Mouse (Mus musculus) mesoderm, embryonic 11.5 days (tissue): ENCODE measurements at regions not wholly inside any gene's neighbourhood (a gene's known extent, or its start where the extent isn't known, plus 50 kb on each side); places are given as distances from the start of the nearest gene placed in this dataset.

Source experiments
- DNase-seq: peaks from one replicate; pipeline ENCODE4 v3.0.0-alpha.2; 2012; ENCODE audit warnings: low read depth, low spot score

DNA sequence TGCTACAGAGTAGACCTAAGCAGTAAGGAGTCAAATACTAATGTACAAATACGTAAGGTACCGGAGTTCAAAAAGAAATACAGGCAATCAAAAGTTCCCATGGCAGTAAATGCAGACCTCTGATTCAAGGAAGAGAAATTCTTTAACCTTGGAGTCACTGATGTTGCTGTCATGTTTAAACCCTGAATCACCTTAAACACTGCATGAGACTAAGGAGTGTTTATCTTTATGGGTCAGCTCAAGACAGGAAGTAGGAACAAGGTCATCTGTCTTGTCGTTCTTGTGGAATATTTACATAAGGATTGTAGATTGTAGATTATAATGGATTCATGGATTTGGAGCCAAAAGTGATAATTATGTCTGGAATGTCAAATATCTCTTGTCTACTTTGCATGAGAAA lies 1708.7 kb upstream of the Slc10a2 start:
- DNase-seq = peak; percentile 28

DNA sequence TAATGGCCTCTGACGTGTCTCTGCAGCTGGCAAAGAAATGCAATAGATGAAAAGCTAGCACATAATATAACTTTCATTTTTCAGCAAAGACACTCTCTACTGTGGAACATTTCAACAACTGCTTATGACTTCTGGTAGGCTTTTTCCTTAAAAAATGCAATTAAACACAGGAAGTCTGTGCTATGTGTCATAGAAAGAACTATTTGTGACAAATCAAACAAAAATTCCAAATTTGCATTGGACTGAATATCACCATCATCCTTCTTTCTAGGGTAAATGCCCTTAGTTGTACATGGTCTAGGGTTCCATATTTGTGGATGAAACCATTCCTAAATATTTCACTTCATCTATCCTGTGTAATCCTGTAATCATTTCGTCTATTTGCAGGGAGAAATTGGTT lies 1702.0 kb upstream of the Slc10a2 start:
- DNase-seq = no peak

DNA sequence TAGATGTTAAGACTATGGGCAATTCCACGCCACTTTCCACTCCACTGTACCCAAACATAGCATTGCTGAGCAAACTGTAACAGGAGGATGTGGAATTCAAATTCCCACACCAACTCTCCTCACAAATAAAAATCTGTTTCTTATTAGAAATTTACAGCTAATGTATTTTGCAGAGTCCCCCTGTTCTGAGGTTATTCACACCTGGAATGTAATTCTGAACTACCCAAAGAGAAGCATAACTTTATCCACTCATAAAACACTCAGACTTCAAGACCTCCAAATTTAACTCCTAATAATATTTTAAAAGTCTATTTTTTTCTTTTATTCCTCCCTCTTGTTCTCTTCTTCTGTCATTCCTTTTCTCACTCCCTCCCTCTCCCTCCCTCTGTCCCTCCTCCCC lies 1698.0 kb upstream of the Slc10a2 start:
- no peak for DNase-seq

DNA sequence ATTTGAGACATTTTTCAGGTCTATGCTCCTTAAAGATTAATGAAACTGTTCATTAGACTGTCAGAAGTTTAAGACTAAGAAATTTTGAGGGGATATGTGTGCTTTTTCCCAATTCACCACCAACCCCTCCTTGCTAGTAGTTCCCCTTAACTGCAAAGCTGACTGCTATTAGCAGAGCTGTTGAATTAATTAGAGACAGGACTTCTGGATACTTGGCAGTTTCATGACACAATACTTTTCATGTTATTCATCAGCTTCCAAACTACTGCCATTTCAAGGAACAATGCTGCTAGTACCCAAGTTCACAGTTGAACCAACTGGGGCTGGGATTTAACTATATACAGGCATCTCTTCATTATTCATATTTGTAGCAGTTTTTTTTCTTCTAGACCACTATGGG lies 1695.9 kb upstream of the Slc10a2 start:
- no peak for DNase-seq

DNA sequence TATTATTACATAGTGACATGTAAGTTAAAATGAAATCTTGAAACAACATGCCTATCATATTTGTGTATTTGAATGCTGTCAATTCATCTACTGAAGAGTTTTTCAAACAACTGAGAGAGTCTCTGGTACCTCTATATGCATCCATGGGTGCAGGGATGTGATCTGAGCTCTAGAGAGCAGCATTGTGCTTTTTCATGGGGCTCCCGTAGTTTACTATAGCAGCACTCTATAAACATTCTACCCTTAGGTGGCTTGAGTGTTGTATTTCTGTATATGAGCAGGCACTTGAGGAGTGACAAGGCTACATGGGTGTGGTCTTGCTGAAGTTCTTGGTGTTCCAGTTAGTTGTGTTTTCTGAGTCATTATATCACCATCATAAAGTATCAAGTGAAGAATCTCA lies 1683.9 kb upstream of the Slc10a2 start:
- DNase-seq = no peak

DNA sequence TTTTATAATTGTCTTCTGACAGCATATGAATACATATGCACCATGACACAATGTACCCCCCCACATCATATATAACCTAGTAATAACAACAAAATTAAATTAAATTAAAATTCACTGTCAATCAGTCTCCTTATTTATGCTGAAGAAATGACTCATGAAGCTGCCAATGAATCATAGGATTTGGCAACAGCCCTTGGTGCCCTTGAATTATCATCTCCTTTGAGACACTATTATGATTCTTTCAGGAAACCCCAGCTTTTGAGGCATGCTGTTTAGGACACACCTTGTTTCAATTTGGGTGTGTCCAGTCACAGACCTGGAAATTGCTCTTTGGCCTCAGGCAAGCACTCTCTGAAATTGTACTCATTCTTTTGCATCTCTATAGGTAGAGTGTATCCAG lies 1675.8 kb upstream of the Slc10a2 start:
- DNase-seq = no peak

DNA sequence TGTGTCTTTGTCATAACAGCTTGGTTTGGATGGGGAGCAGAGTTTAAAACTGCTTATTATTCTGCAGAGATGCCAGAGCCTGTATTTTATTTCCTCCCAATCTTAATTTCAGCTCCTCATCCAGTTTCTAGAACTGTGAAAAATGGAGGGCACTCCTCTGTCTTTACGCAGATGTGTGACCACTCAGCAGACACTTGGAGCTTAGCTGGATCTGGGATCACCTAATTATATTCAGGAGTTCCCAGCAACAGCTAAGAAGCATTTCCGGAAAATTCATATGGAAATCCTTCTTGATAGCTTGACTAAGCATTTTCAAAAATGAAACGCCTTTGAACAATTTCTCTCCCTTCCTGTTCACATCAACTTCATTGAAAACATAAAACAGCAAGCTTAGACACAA lies 1670.0 kb upstream of the Slc10a2 start:
- DNase-seq = no peak

DNA sequence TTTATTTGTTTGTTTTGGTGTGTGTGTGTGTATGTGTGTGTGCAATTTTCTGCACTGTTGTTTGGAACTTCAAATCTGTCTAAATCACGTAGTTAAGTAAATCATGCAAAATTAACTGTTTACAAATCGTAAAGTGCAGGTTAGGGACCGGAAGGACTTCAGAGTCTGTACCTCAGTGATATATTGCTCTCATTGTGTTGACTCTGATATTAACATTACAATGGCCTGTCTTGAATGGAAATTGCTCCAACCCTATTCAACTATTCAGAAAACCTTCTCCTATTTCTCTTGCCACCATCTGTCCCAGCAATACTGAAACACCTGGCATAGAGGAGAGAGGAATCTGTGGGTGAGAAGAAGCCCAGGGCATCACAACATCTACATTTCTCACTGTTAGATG lies 1624.4 kb upstream of the Slc10a2 start:
- DNase-seq = peak; percentile 26

DNA sequence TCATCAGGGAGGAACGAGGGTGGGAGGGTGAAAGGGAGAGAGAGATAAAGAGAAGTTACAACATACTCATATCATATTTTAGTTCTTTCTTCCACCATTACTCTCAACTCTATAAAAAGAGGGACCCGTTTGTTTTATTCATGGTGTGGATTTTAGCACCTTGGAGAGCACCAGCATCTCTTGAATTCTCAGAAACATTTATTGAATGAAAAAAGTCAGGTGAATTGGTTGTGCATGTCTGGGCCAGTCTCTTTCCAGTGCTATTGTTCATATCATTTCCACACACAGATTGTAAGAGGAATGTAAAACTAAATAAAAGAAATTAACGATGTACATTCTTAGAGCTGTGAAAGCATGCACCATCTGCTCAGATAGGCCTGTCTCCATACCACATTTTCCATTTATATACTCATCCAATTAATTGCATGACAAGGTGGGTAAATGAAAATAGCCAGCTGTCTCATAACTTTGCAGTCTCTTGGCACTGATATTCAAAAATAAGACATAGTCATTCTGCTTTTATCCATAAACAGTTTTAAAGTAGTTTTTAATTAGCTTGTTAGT lies 1603.8 kb upstream of the Slc10a2 start:
- DNase-seq = peak; percentile 18

DNA sequence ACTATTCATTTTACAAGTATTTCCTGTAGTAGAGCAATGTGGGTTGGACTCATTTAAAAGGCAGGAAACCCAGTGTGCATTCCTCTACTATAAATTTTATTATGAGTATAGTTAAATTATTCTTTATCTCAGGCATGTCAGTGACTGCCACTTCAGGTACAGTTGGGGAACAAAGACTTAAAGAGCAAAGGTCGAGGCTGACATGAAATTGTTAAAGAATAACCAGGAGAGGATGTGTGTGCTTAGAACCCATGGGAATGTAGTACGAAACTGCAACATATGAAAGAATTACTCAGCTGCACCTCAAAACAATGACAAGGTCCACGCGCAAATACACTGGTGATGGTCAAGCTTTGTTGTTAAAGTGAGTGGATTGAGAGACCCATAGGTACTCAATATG lies 1583.4 kb upstream of the Slc10a2 start:
- DNase-seq = no peak

DNA sequence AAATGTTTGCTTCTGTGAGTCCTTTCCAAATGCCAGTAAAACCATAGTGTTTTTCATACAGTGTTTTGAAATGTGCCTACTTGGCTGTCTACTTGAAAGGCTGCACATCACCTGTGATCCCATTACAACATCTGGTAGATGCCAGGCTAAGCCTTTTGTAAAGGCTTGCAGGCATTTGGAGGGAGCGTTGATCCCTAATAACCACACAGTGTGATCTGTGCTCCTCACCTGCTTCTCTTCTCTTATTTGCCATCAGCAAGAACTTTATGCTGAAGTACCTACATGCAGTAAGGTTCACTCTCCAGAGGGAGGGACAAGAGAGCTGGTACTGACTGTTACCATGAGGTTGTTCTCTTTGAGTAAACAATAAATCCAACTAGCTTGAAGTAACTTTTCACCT lies 1553.7 kb upstream of the Slc10a2 start:
- DNase-seq = no peak

DNA sequence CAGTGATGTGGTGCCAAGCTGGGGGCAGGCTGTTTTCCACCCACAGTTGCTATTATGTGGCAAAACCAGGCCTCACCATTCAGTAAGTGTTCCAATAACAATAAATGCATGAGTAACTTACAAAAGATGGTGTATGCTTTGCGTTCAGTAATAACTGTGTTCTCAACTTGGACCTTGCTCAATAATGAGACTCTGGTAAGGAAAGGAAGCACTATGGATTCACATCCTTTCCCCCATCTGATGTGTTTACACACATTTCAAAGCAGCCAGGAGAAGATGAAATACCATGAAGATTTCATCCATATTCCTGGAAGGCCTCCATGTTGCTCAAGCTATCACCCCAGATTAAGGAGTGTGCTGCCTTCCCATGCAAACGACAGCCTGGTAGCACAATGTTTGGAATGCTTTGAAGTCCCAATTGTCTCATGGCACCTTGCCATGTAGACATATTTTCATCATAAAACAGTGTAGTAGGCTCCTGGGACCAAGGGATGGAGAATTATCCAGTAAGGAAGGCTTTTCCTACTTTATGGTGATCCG lies 1552.4 kb upstream of the Slc10a2 start:
- DNase-seq = no peak

DNA sequence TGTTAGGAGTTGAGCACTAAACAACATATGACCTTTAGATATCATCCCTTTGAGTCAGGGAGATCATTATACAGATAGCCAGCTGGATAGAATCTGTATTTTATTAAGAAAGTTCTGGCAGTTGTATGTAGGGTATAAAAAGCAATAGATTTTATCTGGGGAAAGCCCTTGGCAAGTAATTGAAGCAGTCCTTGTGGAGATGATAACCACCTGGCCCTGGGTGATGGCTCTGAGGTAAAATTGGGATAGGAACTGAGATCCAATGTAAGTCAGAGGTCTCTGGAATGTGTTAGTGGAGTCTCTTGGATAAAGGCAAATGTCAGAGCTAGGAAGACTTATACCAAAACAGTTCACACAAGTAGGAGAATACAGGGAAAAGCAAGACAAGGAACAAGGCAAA lies 1547.0 kb upstream of the Slc10a2 start:
- DNase-seq = no peak

DNA sequence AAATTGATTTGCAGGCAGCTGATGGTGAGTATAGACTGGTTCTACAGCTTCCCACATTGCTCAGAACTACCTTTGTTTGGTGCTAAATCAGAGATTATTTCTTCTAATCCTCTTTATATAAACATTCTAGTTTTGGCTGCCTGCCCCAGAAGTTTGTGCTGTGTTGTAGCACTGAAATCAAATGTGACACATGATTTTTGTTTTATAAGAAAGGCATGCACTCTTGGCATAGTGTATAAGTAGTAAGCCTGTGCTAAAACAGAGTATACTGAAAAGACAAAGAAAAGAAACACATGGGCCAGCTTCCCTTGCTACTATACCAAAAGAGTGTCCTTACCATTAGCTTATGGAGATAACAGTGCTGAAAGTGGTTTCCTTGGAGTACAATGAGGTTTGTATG lies 1542.9 kb upstream of the Slc10a2 start:
- no peak for DNase-seq

DNA sequence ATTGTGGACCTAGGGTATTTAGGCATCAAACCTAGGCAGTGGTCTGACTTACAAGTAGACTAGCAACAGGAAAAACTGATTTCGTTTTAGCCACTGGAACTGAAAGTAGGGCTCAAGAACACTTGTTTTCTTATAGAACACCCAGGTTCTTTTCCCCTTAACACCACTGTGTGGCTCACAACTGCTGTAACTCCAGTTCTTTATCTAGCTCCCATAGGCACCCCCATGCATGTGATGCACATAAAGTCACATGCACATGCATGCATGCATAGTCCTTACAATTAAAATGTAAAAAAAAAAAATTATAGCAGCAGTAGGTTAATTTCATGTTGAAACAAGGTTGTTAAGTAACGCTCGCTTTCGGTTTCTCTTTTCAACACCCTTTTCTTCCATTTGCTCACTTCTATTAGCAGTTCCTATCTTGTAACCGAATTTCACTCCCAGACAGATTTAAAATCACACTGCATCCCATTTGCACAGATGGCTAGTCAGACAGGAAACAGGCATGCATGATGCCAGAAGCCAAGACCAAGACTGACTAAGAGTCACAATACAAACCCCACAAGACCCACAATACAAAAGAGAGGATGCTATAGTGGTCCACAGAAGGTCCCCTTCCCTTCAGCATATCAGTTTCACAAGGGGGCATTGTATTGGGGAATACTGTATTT lies 1540.3 kb upstream of the Slc10a2 start:
- DNase-seq = no peak

DNA sequence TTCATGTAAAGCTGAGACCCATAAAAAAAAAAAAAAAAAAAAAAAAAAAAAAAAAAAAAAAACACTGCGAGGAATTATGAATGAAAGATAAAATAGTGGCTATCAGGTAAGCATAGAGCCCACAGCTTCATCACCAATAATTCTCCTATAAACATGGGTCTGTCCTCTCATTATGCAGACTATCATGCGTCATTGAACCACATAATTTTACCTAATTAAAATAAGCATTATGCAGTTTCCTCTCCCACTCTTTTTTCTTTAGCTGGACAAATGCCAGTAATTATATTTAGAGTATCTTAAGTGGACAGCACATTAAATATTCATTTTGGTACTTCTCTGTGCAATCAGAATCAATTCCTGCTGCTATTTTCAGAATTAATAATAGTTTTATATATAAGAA lies 1539.2 kb upstream of the Slc10a2 start:
- no peak for DNase-seq

DNA sequence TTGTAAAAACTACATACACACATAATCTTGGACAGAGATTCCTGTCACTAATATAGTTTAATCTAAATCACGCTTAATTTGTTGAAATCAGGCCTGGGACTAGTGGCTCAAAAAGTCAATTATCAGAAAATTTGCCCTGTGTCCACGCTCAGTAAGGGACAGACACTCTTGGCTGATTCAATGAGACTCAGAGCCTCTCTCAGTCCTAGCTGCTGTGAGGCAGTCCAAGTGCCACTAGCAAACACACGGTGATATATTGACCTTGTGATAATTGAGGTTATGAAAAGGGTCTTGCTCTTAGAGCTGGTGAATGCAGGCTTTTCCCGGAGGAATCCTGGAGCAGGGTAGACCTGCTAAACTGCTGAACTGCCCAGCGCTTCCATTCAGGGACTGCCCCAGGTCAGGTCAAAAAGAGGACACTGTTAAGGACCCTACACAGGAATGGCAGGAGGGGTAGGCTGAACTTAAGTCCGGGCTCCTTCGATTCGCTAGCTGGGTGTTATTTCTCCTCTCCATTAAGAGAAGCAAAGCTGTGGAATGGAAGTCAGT lies 1521.9 kb upstream of the Slc10a2 start:
- peak; percentile 30 for DNase-seq

DNA sequence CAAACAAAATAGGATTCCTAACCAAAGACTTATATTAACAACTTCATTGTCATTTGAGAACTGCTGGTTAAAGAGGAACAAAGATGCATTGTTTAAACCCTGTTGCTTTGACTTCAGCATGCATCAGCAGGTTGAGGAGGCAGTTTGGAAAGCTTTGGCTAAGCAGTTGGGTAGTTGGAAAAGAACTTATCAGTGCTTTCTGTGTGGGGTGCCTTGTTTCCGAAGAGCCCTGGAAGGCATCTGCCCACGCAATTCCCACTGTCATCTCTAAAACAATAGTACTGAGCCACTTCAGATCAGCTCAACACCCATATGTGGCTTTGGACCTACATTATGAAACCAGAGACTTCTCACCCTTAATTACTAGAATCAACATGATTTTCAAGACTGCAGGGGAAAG lies 1503.7 kb upstream of the Slc10a2 start:
- DNase-seq = no peak

DNA sequence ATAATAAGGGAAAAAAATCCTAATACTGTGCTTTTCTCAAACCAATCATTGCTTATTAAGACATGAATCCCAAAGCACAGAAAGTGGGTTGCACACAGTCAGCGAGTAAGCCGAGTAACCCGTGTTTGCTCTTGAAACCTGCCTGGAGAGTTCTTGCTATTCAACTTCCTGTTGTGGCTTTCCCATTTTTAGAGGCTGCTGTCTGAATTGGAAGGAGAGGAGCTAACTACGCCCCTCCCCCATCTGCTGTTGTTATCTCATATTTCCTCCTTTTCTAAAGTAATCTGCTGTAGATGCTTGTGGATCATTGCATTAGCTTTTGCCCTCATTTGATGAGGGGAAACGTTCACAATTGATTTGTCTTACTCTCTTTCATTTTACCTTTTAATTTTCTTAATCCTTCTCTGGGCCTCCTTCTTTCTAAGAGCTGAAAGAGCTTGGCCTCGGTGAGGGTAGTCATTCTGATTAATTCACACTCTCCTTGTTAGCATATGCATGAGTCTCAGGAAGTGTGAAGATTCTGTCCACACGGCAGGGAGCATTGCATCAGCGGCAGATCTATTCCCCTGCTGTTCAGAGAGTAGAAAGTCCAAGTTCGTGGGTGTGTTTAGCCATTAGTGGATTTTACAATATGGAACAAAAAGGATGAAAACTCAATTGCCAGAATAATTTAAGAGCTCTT lies 1501.8 kb upstream of the Slc10a2 start:
- DNase-seq = peak; percentile 39

DNA sequence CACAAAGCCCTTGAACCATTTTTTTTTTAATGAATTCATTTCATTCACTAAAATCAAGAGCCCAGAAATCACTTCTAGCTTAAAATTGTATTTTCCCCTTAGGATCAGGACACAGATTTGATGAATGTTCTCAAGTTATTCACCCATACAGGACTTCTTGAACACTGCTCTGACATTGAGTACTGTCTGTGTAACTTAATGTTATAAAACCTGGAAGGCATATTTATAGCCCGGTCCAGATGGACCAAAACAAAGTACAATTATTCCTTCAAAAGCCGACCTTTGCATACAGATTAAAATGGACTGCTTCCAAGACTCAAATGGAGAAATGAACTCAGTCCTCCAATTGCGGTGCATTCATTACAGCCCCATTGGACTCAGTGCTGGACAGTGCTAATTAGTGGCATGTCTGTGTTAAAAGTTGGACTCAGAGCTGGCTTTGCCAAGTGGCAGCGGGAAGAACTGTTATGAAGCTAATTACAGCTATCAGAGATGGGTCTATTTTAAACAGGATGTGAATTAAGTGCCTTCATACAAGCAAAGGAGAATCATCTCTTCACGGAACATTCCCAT lies 1499.2 kb upstream of the Slc10a2 start:
- DNase-seq = no peak

DNA sequence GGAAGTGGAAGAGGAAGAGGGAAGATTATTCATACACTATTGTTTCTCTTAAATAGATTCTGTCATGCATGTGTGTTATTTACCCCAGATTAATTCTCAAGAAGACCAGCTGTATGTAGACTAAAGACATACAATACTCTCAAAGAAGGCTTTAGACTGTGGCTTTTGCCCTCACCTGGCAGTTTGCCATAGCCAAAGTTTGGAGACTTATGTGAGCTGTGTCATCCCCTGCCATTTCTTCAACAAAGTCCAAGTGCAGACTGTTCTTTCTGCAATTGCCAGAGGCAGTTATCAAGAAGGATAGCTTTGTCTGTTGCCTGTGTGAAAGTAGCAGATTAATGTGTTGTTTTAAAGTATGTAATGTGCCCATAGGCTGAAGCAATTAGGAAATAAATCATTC lies 1485.0 kb upstream of the Slc10a2 start:
- peak; percentile 16 for DNase-seq

DNA sequence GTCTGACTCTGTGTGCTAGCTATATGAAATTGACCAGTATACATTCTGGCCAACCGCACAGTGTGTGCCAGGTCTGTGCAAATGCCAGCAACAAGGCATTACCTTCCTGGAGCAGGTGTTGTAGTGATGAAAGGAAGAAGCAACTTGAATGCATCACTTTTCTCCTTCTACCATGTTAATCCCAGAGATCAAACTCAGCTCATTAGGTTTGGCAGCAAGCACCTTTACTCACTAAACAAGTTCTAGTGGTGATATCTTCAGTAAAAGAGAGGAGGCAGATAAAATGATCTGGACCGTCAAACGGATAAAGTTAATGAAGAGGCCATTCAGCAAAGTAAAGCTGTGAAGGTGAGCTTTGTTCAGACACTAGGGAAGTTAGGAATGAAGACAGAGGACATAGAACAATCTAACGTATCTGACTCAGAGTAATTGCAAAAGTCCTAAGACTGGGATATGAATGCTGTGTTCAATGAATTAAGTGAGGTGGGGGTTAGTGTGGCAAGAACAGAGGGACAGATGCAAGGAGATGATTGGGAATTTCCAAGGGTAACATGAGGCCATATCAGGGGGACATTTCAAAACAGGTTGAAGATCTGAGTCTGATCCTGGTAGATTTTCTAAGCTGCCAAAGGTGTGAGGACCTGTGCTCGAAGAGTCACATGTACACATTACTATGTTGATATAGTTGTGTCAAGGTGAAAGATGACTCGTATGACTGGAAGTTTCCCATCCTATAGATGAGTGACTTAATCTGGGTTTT lies 1478.4 kb upstream of the Slc10a2 start:
- DNase-seq = no peak
